Mouse (Mus musculus) cerebellum, adult 18-20 months (tissue): ENCODE data around the gene Rpsa.

ENCODE experiments used
- DNase-seq, 2 experiments: peaks; one replicate each; pipeline ENCODE4 v3.0.0; 2021

Gene Rpsa

DNA sequence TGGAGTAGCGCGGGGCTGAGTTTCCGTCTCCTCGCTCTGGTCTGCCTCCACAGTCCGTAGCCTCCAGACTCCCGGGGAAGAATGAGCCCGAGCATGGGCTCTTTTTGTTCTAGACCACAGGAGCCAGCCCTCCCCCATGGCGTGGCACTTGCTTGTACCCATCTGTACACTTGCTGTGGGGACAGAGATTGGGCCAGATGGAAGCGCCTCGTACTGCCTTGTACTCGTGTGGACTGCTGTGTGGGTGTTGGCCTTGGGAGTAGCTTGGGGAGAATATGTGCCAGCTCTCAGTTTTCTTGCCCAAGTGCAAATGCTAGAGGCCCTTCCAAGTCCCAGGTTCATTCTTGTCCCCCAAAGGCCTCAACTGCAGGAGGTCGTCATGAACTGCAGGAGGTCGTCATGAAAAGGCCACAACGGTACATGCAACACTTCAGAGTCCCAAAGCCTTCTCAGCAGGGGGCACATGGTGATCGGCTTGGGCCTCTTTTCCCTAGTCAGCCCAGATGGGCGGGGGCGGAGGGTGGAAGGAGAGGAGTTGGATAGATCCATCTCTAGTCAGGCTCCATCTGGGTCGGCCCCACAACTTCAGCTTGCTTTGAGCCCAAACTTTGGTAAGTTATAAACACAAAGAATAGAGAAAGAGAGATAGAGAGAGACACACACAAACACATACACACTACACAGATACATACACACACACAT is 47.1 kb downstream of the Rpsa start:
- no peak for DNase-seq

DNA sequence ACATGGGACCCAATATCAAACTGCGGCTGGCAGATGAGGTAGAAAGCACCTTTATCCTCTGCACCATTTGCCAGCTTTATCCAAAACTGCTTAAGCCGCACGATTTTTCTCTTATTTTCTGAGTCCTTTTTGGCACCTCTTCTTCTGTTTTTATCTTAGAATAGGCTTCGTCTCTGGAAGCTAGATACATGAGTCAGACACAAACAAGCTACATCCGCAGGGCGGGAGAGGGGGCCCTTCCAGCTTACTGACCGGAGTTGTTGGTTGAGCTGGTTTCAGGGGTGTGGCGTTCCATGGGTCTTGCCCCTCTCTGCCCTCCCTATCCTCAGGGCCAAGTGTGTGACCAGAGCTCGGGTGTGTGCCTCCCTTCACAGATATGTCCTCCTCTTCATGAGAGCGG is 51.3 kb downstream of the Rpsa start:
- DNase-seq, result no peak
